Mouse (Mus musculus) adrenal gland, postnatal 4 days (tissue): ENCODE measurements around the gene Dlg2. TPM values are rescaled to one million over a fixed set of nuclear protein-coding genes. Genes with fewer than 3 reads are reported as not detected.

ENCODE experiments used
- DNase-seq, 2 experiments: peaks; one replicate each; pipeline ENCODE4 v3.0.0; 2021 to 2022; ENCODE audit warnings: low spot score in 2 of 2, mixed read lengths in 2 of 2
- total RNA-seq, 2 experiments: library from RNA; stranded (reverse); gene quantifications; 2 replicates each; pipeline ENCODE4 v1.2.3; 2021

Gene Dlg2
- total RNA-seq, 2 experiments from 2014 or later = 82.3 to 86.9 TPM

DNA sequence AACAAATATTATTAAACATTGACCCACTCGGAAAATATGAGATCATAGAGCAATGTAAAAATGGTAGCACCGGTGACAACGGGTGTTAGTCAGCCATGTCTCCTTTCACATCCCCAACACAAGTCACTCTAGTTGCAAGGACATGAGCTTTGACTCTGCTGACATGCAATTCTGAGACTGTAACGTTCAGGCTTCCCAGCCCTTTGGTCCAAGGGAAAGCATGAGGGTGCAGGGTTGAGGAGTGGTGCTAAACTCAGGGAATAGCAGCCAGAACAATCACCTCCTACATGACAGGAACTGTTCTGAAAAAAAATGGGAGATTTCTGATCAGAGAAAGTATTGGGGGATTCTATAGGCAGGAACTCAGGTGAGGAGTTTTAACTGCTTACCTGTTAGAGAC, 1781.7 kb downstream of the Dlg2 start:
- no peak for DNase-seq

DNA sequence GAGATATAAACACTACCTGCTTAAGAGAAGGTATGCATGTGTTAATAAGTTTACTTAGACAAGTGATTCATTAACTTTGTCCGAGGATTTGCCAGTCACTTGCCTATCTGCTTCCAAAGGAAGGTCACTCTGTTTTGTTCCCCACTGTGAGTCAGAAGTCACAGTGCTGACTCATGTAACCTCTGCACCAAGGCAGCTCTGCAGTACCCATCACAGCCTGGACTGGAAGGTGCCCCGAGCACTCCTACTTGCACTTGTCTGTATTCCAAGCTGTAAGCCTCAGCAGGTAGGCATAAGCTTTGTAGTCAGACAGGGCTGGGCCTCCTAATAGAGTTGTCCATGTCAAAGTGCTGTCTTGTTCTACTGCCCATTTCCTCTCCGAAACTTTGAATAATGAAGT, 1782.2 kb downstream of the Dlg2 start:
- peak in 1 of 2 experiments; percentile 9 for DNase-seq

DNA sequence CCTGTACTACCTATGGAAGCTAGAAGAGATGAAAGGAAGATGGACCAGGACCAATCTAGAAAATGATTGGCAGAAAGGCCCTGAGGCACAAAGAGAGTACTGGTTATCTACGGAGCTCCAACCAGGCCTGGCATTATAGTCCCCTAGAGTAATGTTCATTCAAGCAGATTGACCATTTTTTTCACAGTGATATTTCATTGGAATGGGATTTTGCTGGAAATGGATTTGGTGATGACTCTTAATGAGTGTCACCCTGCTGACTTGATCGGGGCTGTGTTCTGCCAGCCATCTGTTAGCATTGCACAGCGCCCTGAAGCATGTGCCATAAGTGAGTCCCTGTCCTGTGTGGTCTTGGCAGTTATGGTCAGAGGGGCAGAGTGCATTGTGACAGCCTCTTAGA, 1787.9 kb downstream of the Dlg2 start:
- no peak for DNase-seq

DNA sequence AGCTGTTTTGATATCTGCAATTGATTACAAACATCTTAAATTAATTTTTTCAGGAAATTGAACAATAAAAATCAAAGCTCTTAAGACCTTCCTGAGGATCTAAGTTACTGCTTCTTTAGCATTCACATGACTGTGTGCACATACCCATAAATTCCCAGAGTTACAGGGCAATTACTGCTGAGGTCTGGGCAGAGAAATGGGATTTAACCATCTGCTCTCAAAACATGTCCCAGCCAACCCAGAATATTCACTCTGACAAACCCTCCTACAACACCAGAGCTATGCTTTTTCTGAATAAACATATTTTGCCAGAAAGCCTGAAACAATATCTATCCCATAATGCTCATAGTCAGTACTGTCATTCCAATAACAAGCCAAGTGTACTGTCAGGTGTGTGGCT, 1788.5 kb downstream of the Dlg2 start:
- no peak for DNase-seq

DNA sequence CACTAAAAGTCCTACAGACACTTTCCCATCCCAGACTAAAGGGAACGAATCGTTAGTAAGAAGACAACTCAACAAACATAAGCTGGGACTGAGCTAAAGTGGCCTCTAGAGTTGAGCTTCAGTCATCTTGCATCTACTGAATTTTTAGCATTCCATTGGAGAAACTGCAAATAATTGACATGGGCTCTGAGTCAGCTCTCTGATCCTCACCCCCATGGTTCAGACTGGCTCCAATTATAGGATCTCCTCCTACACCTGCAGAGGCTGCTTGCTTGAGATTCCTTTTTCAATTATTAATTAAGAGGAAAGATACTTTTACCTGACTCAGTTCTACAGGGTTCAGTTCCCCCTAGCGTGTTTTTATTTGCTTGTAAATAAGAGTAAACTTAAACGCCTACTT, 1798.9 kb downstream of the Dlg2 start:
- DNase-seq = no peak

DNA sequence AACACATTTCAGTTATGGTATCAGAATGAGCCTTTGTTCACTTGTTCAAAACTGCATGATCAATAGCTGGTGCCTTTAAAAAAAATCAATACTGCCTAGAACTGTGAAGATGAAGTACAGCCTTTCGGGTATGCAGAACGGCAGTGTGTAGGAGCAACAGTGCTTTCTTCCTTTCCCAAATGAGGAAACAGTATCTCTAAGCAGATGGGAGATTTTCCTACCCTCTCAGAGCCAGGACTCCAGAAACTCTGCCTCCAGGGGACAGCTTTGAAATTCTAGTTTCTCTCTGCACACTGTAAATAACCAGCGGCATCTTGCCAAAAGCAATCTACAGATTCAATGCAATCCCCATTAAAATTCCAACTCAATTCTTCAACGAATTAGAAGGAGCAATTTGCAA, 1801.2 kb downstream of the Dlg2 start:
- no peak for DNase-seq

DNA sequence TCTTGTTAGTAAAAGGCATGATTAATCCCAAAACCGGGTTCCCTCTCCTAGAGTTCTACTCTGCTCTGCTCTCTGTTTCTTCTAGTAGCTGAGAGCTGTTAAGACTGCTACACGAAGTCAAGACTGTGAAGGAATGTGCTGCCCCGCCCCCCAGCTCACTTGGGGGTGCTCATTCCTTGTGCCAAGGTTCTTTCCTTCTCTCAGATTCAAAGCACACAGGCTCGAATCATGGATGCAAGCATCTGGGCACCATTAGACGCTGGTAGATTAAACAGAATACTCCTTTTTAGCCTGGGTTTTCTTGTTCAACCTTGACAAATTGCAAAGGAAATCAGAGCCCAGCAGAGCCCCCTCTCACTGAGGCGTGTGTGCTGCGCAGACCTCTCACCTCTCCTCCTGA, 1804.5 kb downstream of the Dlg2 start:
- DNase-seq = no peak

DNA sequence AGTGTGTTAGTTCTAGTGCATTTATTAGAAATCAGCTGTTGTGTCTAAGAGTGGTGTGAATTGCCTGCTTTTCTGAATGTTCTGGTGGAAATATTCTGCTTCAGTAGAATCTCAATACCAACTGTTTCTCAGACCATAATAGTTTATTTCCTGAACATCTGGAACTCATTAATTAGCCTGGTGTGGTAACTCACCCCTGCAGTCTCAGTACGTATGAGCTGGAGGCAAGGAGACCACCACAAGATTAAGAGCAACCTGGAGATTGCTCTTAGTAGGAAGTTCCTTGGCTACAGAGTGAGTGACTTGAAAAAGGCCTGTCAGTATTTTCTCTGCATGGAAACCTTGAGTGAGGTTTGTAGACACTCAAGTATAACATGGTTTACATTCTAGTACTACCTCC, 1810.6 kb downstream of the Dlg2 start:
- no peak for DNase-seq

DNA sequence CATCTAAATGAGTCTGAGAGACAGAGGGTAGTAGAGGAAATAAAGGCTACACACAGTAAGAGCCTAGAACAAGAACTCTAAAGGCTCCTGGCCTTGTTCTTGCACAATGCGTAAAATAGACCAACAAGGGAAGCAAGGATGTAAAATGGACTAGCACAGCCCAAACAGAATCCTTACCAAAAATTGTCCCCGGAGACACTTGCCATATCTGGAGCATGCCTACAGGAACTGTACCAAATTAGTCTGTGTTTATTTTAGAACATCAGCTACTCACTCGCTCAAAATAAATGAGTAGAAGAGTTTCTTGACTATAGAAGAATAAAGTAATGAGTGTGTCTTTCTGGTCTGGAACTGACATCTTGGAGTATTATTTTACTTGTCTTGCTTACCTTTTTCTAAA, 1812.3 kb downstream of the Dlg2 start:
- no peak for DNase-seq

DNA sequence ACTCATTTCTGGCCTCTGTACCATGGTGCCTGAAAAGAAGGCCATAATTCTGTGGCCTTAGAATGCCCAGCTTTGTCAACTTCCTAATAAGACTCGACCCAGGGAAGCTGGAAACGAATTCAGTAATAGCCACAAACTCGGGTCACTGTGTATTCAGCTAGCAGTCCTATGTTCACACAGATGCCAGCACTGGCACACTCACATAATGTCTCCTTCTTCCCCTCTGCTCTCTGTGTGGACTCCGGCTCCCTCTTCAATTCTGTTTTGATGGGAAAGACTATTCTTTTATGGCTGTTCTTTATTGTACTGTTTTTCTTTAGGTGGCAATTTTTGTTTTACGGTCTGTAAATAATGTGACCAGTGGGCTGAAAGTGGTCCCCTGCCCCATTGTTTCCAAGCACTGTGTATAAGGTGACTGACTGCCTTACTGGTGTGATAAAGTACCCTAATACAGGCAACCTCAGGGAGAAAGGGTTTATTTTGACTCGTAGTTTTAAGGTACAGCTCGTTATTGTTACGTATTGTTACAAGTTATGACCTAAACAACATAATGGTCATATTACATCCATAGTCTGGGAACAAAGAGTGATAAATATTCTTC, 1816.5 kb downstream of the Dlg2 start:
- no peak for DNase-seq

DNA sequence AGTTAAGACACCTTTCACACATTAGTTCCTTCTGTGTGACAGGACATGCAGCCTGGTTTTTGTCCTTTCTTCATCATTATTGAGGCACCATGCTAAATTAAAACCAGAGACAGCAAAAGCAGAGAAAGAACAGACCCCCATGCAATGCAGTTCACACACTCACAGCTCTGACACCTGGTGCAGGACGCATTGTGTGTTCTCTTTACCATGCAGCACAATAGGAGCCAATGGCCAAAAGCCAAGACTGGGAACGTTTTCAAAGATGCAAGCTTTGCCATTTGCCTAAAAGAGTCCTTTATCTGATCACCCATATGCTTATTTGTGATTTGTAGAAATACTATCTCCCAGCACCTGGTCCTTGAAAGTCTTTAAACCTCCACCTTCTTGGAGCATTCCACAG, 1824.6 kb downstream of the Dlg2 start:
- no peak for DNase-seq

DNA sequence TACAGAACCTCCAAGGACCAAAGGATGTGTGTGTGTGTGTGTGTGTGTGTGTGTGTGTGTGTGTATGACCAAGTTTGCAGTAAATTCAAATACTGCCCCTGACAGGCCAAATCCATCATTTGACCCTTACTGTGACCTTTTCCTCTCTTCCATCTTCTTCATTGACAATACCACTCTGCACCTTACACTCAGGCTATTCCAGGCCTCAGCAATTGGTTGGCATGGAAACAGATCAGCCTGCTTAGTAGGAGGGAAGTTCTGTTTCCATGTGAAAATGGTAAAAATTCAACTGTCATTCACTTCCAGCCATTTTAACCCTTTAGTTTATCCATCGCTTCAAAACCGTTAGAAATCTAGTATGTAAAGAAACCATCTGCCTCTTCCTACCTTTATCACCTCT, 1831.2 kb downstream of the Dlg2 start:
- DNase-seq = no peak

DNA sequence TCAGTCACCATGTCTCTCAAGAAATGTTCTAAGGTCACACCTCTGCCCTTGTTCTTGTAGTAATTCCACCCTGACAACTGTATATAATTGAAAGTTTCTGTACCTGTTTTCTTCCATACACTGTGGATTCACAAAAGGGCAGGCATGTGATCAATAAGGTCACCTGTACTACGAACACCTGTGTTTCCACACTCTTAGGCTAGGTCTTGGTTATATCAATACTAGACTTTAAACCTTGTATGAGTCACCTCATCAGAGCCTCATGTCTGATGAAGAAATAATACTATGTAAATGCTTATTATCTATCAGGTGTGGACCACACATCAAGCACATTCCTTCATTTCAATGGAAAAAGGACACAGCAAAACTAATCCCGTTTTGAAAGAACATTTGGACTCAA, 1831.7 kb downstream of the Dlg2 start:
- no peak for DNase-seq

DNA sequence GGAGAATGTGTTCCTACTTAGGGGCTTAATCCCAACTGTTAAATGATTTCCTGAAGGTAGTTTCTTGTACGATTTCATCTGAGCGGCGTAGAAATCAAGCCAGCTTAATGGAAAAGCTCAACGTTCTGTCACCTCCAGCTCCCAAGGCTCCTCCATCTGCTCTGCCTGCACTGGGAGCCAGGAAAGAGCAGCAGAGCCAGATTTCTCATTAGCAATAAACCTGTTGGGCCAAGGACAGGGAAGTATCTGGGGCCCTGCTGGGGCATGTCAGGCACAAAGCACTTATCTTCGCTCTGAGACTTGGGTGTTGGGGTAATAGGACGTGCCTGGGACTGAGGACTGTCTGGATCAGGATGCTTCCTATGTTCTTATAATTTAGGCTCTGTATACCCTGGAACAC, 1839.9 kb downstream of the Dlg2 start:
- DNase-seq = no peak

DNA sequence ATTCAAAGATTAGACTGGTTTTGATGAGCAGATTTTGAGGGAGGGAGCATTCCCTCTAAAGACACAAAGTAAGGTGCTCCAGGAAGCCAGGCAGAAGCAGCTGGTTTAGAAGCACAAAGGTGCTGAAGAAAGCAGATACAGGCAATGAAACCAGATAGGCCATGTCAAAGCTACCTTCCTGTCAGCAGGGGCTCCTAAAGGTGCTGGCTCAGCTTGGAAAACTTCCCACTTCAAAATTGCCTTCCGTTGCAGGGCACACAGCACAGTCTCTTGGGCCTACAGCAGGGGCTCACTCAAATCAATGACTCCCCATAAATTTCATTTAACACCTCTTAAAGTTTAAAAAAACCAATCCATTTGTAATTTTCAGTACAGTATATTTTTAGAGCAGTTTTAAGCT, 1843.0 kb downstream of the Dlg2 start:
- no peak for DNase-seq

DNA sequence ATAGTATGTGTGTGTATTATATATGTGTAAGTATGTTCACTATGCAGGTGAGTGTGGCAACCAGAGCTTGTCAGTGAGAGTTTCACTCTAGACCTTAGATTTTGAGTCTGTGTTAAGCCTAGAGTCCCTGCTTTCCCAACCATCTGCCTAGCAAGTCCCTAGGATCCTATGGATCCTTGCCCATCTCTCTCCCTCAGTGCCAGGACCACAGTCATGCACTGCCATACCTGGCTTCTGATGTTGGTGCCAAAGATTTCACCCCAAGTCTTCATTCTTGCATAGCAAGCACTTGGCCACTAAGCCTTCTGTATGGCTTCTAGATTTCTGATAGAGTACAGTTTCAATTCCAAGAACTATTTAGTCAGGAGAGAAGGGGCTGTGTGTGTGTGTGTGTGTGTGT, 1843.7 kb downstream of the Dlg2 start:
- DNase-seq = no peak

DNA sequence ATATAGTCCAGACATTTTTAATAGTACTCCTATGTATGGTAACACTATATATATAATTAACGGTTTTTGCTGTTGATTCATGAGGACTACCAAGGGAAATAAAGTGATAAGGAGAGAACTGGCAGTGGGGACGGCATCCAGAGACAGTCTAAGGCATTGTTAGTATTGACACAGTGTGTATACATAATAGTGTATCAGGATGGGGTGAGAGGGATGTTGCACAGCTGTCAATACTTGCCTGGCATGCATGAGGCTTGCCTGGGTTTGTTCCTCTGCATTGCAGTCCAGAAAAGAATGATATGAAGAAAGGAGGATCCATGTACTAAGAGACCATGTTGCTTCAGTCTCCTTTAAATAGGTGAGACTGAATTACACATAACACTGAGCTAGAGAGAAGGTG, 1845.3 kb downstream of the Dlg2 start:
- DNase-seq = no peak

DNA sequence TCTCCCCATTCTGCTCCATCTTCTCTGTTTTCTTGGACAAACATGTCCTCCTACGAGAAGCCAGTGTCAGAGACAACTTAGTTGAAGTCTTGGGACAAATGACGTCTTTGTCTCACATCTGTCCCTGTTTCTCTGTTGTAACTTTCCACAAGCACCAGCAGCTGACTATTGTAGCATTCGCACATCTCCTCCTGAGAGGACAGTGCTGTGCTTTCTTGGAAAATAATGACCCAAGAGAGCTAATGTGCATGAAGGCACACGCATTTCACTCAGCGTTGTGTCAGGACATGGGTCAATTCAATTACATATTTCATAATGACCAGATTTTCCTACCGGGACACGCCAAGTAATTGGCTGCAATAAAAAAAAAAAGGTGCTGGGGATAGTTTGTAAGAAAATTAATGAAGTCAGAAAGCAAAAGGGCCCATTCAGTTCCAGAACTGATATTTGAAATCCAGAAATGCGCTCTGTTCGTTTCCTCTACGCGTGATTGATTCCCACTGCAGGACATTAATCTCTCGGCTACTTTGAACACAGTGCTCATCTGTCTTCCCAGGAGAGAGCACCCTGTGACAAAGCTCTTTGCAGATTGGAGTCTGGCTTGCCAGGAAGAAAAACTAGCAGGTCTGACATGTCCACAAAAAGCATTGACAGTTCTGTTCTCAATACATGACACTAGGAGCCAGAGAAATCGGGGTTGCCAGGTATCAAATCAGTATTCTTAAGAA, 1846.0 kb downstream of the Dlg2 start:
- DNase-seq = no peak

DNA sequence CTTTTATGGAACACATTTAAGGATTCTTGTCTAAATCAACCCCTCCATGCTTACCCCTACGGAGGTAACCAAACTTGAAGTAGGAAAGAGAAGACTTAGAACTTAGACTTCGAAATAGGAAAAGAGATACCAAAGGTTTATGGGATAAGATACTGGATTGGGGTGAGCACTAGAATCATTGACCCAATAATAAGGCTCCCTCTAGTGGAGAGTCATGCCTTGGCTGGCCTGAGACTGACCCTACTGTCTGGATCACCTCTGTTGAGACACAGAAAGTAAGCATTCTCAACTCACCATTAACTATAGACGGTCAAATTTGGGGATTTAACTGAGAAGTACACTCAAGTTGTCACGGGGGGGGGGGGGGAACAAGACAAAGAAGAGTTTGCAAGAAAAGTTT, 1847.2 kb downstream of the Dlg2 start:
- peak in 1 of 2 experiments; percentile 15 for DNase-seq

DNA sequence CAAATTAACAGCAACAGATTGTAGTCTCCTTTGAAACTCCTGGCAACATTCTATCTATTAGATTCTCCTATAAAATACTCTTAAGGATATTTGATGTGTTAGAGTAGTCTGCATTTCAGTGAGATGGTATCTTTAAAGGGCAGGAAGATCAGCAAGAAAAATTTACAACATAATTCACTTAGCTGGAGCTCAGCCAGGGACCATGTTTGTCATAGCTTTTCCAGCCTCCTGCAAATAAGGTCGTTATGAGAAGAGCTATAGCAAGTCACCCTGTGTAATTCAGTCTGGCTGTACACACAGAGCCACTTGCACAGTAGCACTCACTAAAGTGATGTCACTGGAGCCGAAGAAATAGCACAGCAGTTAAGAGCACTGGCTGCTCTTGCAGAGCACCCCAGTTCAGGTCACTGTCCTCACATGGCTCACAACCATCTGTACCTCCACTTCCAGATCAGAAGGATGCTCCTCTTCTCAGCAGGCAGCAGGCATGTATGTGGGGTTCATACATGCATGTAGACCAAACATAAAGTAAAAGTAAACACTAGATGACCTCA, 1850.9 kb downstream of the Dlg2 start:
- DNase-seq = no peak

DNA sequence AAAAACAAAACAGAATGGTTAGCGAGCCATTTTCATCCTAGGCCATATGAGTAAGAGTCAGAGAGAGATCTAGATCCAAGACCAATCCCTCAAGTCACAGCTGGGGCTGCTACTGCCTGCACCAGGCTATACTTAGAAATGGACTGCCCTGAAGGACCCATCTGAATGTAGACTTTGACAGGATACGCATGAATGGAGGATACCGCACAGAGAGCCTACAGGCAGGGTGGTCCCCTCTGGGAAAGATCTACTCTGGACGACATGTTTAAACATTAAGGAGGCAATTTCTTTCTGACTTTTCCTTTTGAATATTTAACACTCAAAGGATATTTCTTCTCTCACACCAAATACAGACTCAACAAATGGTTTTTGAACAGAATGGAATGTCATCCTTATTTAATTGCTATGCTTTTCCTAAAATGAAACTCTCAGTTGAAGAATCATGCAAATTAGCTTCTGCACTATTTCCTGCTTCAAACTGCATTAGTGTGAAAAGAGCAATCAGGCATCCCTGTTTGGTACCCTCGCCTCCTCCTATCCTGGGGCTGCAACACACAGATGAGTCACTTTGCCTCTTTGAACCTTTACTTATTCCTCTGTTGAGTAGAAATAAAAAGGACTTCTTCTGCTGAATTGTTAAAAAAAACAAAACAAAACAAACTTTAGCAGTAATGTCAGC, 1856.9 kb downstream of the Dlg2 start:
- no peak for DNase-seq

DNA sequence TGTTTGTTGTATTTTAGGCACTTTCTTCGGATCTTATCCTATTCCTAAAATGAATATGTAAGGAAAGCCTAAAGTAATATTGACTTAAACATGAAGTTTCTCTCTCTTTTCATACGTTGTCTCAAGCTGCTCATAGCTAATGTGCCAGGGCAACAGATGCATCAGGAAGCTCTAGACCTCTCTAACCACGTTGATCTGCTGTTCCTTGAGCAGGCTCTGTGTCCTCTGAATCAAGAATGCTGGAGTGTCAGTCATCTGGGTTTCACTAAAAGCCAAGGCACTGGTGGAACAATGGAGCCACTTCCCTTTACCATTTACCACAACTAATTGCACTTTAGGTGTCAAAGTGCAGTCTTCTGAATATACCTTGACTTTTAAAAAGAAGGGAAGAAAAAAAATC, 1880.1 kb downstream of the Dlg2 start:
- no peak for DNase-seq
